Mouse (Mus musculus): Measurements from ENCODE around the gene Palm3. TPM values are rescaled to one million over a fixed set of nuclear protein-coding genes. Genes with fewer than 3 reads are reported as not detected.

Gene Palm3
- total RNA-seq, 2 experiments from 2014 or later: 1.1 to 2.2 TPM

DNA sequence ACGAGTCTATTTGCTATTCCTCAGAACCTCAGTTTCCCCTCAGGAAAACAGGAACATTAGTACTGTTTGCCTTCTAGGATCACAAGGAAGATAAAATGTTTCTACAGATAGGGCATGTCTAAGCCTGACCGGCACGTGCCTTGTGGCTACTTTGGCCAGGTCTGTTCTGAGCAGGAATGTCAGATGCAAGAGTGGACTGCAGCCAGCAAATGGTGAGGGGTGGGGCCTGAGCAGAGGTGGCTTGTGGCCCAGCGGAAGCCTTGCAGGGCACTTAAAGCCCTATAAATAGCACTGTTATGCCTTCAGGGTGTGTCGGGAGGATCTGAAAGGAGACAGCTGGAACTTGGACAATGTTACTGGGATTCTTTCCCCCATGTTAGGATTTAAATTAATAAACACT is 1.8 kb downstream of the Palm3 start:
- DNase-seq (ENCODE audit: low spot score in 2 of 2): peak in 1 of 2 experiments; percentile 53

DNA sequence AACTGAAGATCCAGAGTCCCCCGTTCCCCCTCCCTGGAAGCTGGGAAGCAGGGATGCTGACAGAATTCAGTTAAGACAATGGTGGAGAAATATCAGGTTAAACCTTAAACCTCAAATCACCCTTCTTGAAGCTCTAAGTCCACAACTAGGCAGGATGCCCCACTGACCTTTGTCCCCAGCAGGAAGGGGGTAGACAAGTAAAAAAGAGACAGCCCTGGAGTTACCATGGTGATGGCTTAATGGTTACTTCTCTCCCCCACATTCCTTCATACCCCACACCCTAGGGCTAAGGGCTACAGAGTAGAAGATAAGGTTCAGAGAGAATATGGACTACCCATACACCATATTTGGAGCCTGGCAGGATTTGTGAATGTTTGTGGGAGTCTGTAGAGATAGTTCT is 2.4 kb downstream of the Palm3 start:
- DNase-seq (ENCODE audit: low spot score in 2 of 2): no peak

- DNase-seq (ENCODE audit: low spot score in 2 of 2): peak in 1 of 2 experiments; percentile 64
These were observed 2.9 kb downstream of the Palm3 start for GRCm38 (mm10) chr8:84024171-84024570.

DNA sequence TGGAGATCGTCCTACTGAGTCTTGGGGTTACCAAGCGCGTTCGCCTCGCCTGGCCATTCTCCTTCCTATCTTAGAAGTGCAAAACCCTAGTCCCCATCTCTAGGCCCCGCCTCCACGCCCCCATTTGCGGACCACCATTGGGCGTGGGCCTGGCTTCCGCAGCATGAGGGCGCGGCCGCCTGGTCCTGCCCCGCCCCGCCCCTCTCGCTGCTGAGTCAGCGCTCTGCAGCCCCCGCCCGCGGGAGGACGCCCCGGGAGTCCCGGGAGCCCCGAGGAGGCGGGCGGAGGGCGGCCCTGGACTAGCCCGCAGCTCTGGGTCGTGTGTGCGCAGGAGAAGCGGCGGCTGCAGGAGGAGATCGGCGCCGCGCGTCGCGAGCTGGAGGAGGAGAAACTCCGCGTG is 4.6 kb downstream of the Palm3 start:
- DNase-seq (ENCODE audit: low spot score in 2 of 2): peak in 1 of 2 experiments; percentile 62

GRCm38 (mm10) chr8:84027449-84027848 is 6.2 kb downstream of the Palm3 start:
- no peak for DNase-seq (ENCODE audit: low spot score in 2 of 2)

GRCm38 (mm10) chr8:84029272-84029671 is 8.0 kb downstream of the Palm3 start:
- no peak for DNase-seq (ENCODE audit: low spot score in 2 of 2)

- DNase-seq (ENCODE audit: low spot score in 2 of 2): no peak
These were observed 11.5 kb downstream of the Palm3 start for GRCm38 (mm10) chr8:84032777-84033176.

- DNase-seq (ENCODE audit: low spot score in 2 of 2): peak in 1 of 2 experiments; percentile 25
These were observed 16.7 kb downstream of the Palm3 start for GRCm38 (mm10) chr8:84038015-84038414.

DNA sequence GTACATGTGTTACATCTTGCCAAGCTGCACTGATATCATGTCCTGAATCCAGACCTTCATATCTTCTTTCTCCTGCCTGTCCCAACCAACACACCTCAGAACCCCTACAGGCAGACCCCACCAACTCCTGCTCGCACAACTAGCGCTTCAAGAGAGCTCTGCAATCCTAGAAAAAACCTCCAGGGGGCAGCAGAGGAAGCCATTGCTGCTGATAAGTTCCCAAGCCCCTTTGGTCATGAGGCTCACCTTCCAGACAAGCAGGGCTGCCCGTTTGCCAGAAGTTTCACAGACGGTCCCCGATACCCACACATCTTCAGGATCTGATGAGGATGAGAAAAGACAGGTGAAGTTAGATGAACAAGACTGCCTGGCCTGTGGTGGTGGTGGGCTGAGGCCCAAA is 17.8 kb downstream of the Palm3 start:
- DNase-seq (ENCODE audit: low spot score in 2 of 2): peak in 1 of 2 experiments; percentile 72

DNA sequence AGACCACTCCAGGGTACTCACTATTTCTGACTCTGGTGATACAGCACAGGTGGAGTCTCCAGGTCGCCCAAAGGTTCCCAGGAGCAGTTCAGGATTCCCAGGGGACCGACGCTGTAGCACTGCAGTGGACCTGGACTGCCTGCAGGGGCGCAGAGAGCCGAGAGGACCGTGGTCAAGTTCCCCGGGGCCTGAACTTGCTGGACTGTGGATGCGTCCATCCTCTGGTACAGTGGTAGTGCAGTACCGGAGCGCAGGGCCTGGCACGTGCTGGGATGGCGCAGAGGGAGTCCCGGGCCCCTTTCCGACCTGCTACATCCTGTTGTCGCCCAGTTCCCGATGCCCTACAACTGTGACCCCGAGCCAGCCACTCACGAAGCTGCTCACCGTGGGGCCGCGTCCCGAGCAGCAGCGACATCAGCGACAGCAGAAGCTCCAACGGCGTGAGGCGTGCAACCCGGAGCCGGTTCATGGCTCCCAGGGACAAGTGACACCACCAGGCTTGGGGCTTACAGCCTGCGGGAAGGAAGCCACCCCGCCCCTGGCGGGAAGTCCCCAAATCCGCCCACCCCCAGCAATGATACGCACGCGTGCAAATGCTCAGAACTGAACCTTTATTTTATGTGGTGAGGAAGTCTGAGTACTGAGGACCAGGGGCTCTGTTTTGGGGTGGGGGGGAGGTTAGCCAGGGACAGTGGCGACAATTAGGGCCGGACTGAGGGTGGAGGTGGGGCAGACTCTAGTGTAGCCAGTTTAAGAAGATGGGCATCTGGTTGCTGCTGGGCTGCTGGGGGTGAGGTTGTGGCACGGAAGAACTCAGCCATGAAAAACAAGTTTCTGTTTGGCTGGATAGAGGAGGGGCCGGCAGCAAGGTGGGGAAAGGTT is 21.0 kb downstream of the Palm3 start, which contains the start of gene Il27ra:
TSS of gene Il27ra (minus strand) at position 524 of the 882 bp plus-strand sequence.
- DNase-seq (ENCODE audit: low spot score in 2 of 2): peak; percentile 46 to 73

DNA sequence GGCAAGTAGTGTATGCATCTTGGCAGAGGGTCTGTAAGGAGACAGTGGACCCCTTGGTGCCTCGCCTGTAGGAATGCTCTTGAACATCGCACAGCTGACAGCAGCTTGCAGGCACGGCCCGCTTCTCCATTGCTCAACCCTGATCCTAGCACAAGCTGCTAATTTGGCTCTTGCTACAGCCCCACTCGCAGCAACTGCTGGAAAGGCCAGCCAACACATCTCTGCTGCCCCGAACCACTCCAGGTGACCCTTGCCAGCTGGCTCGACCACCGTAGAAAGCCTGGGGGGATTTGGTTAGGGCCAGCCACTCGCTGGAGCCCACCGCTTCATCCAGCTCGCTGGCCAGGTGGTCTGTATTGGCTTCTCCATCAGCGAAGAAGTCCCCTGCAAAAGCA is 21.7 kb downstream of the Palm3 start:
- DNase-seq (ENCODE audit: low spot score in 2 of 2): no peak

DNA sequence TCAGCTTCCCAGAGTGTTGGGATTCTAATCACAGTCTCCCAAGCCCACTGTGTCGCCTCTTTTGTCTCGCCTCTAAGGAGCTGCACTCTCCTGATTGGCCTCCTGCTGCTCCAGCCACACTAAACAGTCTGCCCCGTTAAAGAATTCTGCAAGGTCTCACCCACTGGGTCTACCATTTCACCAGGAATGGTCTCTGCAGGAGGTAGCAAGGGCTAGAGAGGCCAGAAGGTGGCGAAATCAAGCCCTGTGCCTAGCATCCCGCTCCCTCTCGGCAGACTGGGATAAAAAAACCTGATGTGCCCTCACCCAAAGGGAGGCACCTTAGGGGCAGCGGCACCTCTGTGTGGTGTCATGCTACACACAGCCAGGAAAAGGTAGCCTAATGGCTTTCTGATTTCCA is 22.8 kb downstream of the Palm3 start:
- no peak for DNase-seq (ENCODE audit: low spot score in 2 of 2)

GRCm38 (mm10) chr8:84044900-84045299 is 23.6 kb downstream of the Palm3 start, which contains the start of gene Rln3:
Gene Rln3, minus strand, starts transcription at chr8:84045000.
- no peak for DNase-seq (ENCODE audit: low spot score in 2 of 2)

GRCm38 (mm10) chr8:84046505-84046904 is 25.2 kb downstream of the Palm3 start:
- DNase-seq (ENCODE audit: low spot score in 2 of 2): no peak

- no peak for DNase-seq (ENCODE audit: low spot score in 2 of 2)
These were observed 26.9 kb downstream of the Palm3 start for GRCm38 (mm10) chr8:84048171-84048570.

- no peak for DNase-seq (ENCODE audit: low spot score in 2 of 2)
These were observed 31.5 kb downstream of the Palm3 start for GRCm38 (mm10) chr8:84052746-84053145.

- no peak for DNase-seq (ENCODE audit: low spot score in 2 of 2)
These were observed 32.0 kb downstream of the Palm3 start for GRCm38 (mm10) chr8:84053229-84053628.

- no peak for DNase-seq (ENCODE audit: low spot score in 2 of 2)
These were observed 36.6 kb downstream of the Palm3 start for GRCm38 (mm10) chr8:84057827-84058226.

DNA sequence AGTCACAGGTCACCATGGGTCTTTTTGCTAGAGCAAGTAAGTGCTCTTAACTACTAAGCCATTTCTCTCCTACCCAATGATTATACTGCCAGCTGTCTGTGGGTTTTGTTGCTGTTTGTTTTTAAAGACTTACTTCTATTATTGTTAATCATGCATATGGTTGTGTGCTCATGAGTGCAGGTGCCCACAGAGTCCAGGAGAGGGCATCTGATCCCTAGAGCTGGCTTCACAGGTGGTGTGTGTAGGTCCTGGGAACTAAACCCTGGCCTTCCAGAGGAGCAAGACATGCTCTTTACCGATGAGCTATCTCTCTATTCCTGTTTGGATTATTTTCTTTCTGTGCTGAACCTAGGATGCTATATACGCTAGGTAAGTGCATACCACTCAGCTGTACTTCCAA is 38.0 kb downstream of the Palm3 start:
- no peak for DNase-seq (ENCODE audit: low spot score in 2 of 2)

GRCm38 (mm10) chr8:84060245-84060644 is 39.0 kb downstream of the Palm3 start:
- DNase-seq (ENCODE audit: low spot score in 2 of 2): no peak

DNA sequence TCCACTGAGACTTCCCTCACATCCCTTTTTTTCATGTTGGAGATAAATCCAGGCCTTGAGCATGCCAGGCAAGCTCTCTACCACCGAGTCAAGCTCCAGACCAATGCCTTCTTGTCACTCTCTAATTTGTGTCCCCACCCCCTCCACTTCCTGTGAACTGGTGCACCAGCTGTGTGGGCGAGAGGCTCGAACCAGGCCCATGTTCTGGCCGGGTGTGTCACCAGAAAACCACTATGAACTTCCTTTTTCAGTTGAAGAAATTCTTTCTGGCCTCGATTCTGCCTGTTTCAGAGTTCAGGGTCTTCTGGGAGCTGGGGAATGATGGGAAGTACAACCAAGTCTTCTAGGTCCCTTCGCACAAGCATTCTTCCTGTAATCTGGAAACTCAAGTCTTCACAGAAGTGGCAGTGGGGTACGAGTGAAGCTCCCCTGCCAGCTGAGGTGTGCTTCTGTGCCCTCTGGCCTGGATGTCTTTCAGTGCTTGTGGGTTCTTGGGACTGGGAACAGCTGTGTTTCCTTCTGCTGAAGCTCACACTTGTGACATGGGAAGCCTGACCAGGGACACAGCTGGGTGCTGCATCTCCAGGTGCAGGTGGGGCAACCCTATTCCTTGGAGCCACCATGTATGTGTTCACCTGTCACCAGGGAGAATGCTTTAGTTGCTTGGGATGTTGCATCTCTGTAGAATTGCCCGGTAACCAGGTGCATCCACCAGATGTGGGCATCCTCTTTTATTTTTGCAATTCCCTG is 42.8 kb downstream of the Palm3 start:
- no peak for DNase-seq (ENCODE audit: low spot score in 2 of 2)

- DNase-seq (ENCODE audit: low spot score in 2 of 2): no peak
These were observed 43.8 kb downstream of the Palm3 start, which contains the start of gene Gm10643 for GRCm38 (mm10) chr8:84065037-84065436. Gene Gm10643, minus strand, starts transcription at chr8:84065137.

Measured in gastrocnemius, postnatal 4 days (tissue).